Mouse (Mus musculus) small intestine, adult 2 months (tissue): Measurements from ENCODE around the gene Krtap4-13.

Experiments used
- CTCF ChIP-seq: fragments of 200-500 bp; IDR thresholded peaks from 2 replicates; pipeline ENCODE4 v1.5.1; 2012; ENCODE audit warnings: low read depth, mild to moderate bottlenecking, control low read depth, inconsistent platforms, low read length, moderate library complexity, mixed read lengths; ENCODE audit not compliant: insufficient replicate concordance, insufficient read length; ENCODE audit errors: extremely low read depth
- POLR2A ChIP-seq: fragments of 200-500 bp; IDR thresholded peaks from 2 replicates; pipeline ENCODE4 v1.6.1; 2012; ENCODE audit warnings: low read depth, mild to moderate bottlenecking, control low read depth, inconsistent platforms, low read length, moderate library complexity

DNA sequence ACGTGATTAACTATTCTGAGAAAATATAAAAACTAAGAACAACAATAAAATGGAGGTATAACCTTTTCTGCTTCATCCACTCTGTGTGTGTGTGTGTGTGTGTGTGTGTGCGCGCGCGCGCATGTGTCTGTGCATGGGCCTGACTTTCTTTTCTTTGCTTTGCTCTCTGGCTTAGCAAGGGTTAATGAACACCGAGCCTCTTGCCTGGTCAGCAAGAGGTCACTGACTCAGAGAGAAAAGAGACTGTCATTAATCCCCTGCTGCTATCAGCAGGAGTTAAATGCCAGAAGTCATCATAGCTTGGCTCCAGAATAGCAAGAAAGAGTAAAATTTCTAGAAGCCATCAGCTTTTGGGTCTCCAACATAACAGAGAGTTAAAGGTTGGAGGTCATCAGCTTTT, 31.3 kb downstream of the Krtap4-13 start:
- TF ChIP-seq POLR2A, result no peak
- TF ChIP-seq CTCF, result no peak
